Mouse (Mus musculus) left cerebral cortex, postnatal 14 days (tissue): Measurements from ENCODE around the gene Mfsd12. TPM values are rescaled to one million over a fixed set of nuclear protein-coding genes. Genes with fewer than 3 reads are reported as not detected.

ENCODE experiments used
- DNase-seq, 2 experiments: peaks; one replicate each; pipeline ENCODE4 v3.0.0; 2021 to 2022; ENCODE audit warnings: low spot score in 2 of 2, mixed read lengths in 1 of 2
- intact Hi-C: fragments of 180-260 bp; cut with DNase I; formaldehyde crosslinking; loops from one replicate; pipeline ENCODE4 v1.15.1; 2025
- microRNA-seq, 2 experiments: library from miRNA; unstranded; fragments of <30 nt; microRNA quantifications; one replicate each; pipeline ENCODE4 v1.2.0; 2022
- total RNA-seq, 2 experiments: library from RNA; stranded (reverse); gene quantifications; 2 replicates each; pipeline ENCODE4 v1.2.3; 2021

Mfsd12 gene
- total RNA-seq, 2 experiments from 2014 or later, result 37.8 to 38.9 TPM

GRCm38 (mm10) chr10:81410350-81410749 lies 53.1 kb downstream of the Mfsd12 start:
- intact Hi-C loops, result no loop called here
- no peak for DNase-seq

GRCm38 (mm10) chr10:81410981-81411380 lies 53.7 kb downstream of the Mfsd12 start:
- DNase-seq, result no peak
- intact Hi-C loops, result no loop called here

- intact Hi-C loops, result loop anchor here (2.0 kb wide), 1 partner anchor 15 kb away; no protein-coding TSS in a partner anchor
- DNase-seq, result peak; percentile 60 to 74
Observed at GRCm38 (mm10) chr10:81411471-81412400, 54.4 kb downstream of the Mfsd12 start.

- intact Hi-C loops, result loop anchor here (2.0 kb wide), 1 partner anchor 14 kb away; no protein-coding TSS in a partner anchor
- no peak for DNase-seq
Observed at GRCm38 (mm10) chr10:81412586-81413309, 55.5 kb downstream of the Mfsd12 start.

GRCm38 (mm10) chr10:81413310-81414261 lies 56.3 kb downstream of the Mfsd12 start:
- DNase-seq, result peak; percentile 81 to 91
- intact Hi-C loops, result loop anchor here (2.0 kb wide), 1 partner anchor 13 kb away; no protein-coding TSS in a partner anchor

GRCm38 (mm10) chr10:81414682-81415081 lies 57.4 kb downstream of the Mfsd12 start:
- intact Hi-C loops, result no loop called here
- no peak for DNase-seq

GRCm38 (mm10) chr10:81415146-81415545 lies 57.9 kb downstream of the Mfsd12 start:
- no peak for DNase-seq
- intact Hi-C loops, result no loop called here

Small RNA genes lying within 50 kb of the gene (microRNA-seq; reads per million reads assigned to microRNA genes)
- 1.3 to 4.4 reads per million in 2 experiments for gene Mir6913

Other genes with a start within 250 kb of the Mfsd12 start
- 10 to 100 TPM; 74.8 to 76.0 TPM for gene Zbtb7a, start 222.3 kb upstream of the Mfsd12 start, total RNA-seq
- gene Pias4, start 189.6 kb upstream of the Mfsd12 start, total RNA-seq, result 10 to 100 TPM; 23.7 to 29.9 TPM
- 100 to 1,000 TPM; 936 to 941 TPM for gene Eef2, start 180.9 kb upstream of the Mfsd12 start, total RNA-seq
- 10 to 100 TPM; 72.2 to 73.3 TPM for gene Dapk3, start 174.5 kb upstream of the Mfsd12 start, total RNA-seq
- gene 4930442H23Rik, start 173.6 kb upstream of the Mfsd12 start, total RNA-seq, result not detected
- gene Nmrk2, start 155.4 kb upstream of the Mfsd12 start, total RNA-seq, result under 1 TPM in 1 of 2 experiments, not detected in 1; 0.17 TPM
- 100 to 1,000 TPM; 196 to 211 TPM for gene Atcay, start 126.7 kb upstream of the Mfsd12 start, total RNA-seq
- gene Zfr2, start 124.3 kb upstream of the Mfsd12 start, total RNA-seq, result 10 to 100 TPM; 66.1 to 66.7 TPM
- gene Matk, start 104.6 kb upstream of the Mfsd12 start, total RNA-seq, result 100 to 1,000 TPM; 226 to 227 TPM
- gene Mrpl54, start 90.6 kb upstream of the Mfsd12 start, total RNA-seq, result 10 to 100 TPM; 39.0 to 41.4 TPM
- gene Apba3, start 90.5 kb upstream of the Mfsd12 start, total RNA-seq, result 10 to 100 TPM; 34.8 to 35.8 TPM
- gene Tjp3, start 65.9 kb upstream of the Mfsd12 start, total RNA-seq, result under 1 TPM; 0.15 to 0.47 TPM
- 100 to 1,000 TPM; 391 to 396 TPM for gene Pip5k1c, start 64.5 kb upstream of the Mfsd12 start, total RNA-seq
- 10 to 100 TPM; 25.1 to 27.2 TPM for gene Cactin, start 36.4 kb upstream of the Mfsd12 start, total RNA-seq
- 1 to 10 TPM; 1.3 to 1.5 TPM for gene Tbxa2r, start 28.8 kb upstream of the Mfsd12 start, total RNA-seq
- gene Gipc3, start 14.2 kb upstream of the Mfsd12 start, total RNA-seq, result under 1 TPM; 0.51 to 0.97 TPM
- 10 to 100 TPM; 21.4 to 23.3 TPM for gene Hmg20b, start 7.0 kb upstream of the Mfsd12 start, total RNA-seq
- 1 to 10 TPM in 1 of 2 experiments, under 1 TPM in 1; 0.93 to 1.3 TPM for gene 4930404N11Rik, start 8.3 kb downstream of the Mfsd12 start, total RNA-seq
- gene Fzr1, start 21.0 kb downstream of the Mfsd12 start, total RNA-seq, result 10 to 100 TPM; 74.8 to 80.3 TPM
- 10 to 100 TPM; 82.4 to 88.6 TPM for gene Dohh, start 26.9 kb downstream of the Mfsd12 start, total RNA-seq
- gene Gm48551, start 27.0 kb downstream of the Mfsd12 start, total RNA-seq, result 1 to 10 TPM; 2.4 to 3.2 TPM
- 1 to 10 TPM; 2.8 to 4.7 TPM for gene Gm48552, start 31.5 kb downstream of the Mfsd12 start, total RNA-seq
- gene Smim24, start 35.6 kb downstream of the Mfsd12 start, total RNA-seq, result 1 to 10 TPM; 1.8 to 1.9 TPM
- 10 to 100 TPM; 67.0 to 69.8 TPM for gene Nfic, start 98.1 kb downstream of the Mfsd12 start, total RNA-seq
- gene Celf5, start 125.2 kb downstream of the Mfsd12 start, total RNA-seq, result 100 to 1,000 TPM; 280 to 299 TPM
- gene Ncln, start 138.9 kb downstream of the Mfsd12 start, total RNA-seq, result 100 to 1,000 TPM in 1 of 2 experiments, 10 to 100 TPM in 1; 80.2 to 104 TPM
- gene S1pr4, start 142.6 kb downstream of the Mfsd12 start, total RNA-seq, result under 1 TPM; 0.33 to 0.44 TPM
- gene Gna15, start 166.7 kb downstream of the Mfsd12 start, total RNA-seq, result 1 to 10 TPM; 2.2 to 3.2 TPM
- gene Gna11, start 187.7 kb downstream of the Mfsd12 start, total RNA-seq, result 100 to 1,000 TPM; 102 to 109 TPM
- 100 to 1,000 TPM; 573 to 615 TPM for gene Aes, start 202.0 kb downstream of the Mfsd12 start, total RNA-seq
- 10 to 100 TPM; 14.1 to 15.9 TPM for gene Tle2, start 217.1 kb downstream of the Mfsd12 start, total RNA-seq
- 1 to 10 TPM; 1.3 to 2.7 TPM for gene Tle6, start 243.6 kb downstream of the Mfsd12 start, total RNA-seq
- gene BC025920, start 248.8 kb downstream of the Mfsd12 start, total RNA-seq, result 1 to 10 TPM; 1.9 to 2.2 TPM